Mouse (Mus musculus) layer of hippocampus, postnatal 25 days (tissue): ENCODE results near the gene Prdm2. TPM values are rescaled to one million over a fixed set of nuclear protein-coding genes. Genes with fewer than 3 reads are reported as not detected.

ENCODE experiments used
- DNase-seq, 2 experiments: peaks; one replicate each; pipeline ENCODE4 v3.0.0; 2022; ENCODE audit warnings: mixed read lengths in 2 of 2, low spot score in 1 of 2; ENCODE audit errors: extremely low spot score in 1 of 2
- microRNA-seq, 2 experiments: library from miRNA; unstranded; fragments of <30 nt; microRNA quantifications; one replicate each; pipeline ENCODE4 v1.2.0; 2021
- total RNA-seq, 2 experiments: library from RNA; stranded (reverse); gene quantifications; 2 replicates each; pipeline ENCODE4 v1.2.3; 2021

Gene Prdm2
- total RNA-seq, 2 experiments from 2014 or later, result 42.2 to 43.1 TPM

DNA sequence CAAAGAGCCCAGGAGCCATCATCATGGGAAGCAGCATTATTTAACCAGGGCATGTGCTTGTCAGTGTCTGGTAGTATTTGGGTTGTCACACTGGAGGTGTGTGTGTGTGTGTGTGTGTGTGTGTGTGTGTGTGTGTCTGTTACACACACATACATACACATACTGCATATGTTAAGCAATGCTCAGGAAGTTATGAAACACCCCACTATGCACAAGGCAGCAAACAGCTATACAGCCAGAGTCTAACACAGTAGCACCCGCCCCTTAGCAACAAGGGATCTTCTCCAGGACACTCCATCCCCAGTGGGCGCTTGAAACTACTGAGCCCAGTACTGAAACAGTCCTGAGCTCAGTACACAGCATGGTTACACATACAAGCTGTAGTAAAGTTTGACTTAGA lies 100.4 kb downstream of the Prdm2 start:
- DNase-seq, result no peak

- DNase-seq, result no peak
Observed at GRCm38 (mm10) chr4:143111872-143112271, 100.9 kb downstream of the Prdm2 start.

DNA sequence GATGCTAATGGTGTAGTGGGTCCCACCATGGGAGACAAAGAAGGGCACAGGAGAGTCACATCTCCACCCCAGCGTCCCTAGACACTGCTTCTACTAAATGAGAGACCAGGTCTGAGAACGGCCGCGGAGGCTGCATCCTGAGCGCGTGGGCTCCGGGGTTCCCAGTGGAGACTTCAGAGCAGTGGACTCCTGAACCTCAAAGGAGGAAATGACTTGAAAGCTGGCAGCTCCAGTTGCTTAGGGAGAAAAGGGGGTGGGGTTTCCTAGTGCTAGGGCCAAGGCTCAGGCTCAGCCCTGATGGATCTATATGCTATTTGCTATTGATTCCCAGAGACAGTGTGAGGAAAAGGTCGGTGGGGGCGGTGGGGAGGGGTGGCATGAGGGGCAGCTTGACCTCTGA lies 104.2 kb downstream of the Prdm2 start:
- DNase-seq, result no peak

DNA sequence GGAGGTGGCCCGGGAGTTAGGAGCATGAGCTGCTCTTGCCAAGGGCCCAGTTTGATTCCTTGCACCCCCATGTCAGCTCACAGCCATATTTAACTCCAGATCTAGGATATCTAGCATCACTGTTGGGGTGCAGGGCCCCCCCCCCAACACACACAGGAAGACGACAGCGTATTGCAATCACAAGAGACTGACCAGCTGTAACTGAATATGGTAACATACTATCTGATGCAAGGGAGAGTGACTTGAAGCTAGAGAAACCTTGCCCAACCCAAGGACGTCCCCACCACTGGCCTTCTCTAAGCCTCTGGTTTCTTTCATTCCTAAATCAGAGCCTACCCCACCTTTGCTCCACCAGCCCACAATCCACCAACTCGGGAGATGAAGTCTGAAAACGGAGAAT lies 105.8 kb downstream of the Prdm2 start:
- DNase-seq, result no peak

DNA sequence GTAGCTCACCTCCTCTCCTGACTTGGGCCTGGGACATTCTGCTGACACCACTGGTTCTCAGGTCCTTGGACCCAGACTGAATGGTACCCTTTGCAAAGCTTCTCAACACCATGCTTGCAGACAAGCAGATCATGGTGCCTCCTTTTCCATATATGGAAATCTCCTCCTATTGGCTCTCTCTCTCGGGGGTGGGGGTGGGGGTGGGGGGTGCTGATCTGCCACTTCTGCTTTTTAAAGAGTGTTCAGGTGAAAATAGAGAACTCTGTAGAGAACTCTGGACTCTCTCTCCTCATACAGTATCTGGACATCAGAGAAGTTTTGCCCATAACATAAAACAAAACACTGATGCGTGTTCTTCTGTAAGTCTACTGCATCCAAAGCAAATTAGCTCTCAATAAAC lies 106.2 kb downstream of the Prdm2 start:
- no peak for DNase-seq

- DNase-seq, result no peak
Observed at GRCm38 (mm10) chr4:143104739-143105138, 108.1 kb downstream of the Prdm2 start.

- no peak for DNase-seq
Observed at GRCm38 (mm10) chr4:143103811-143104210, 109.0 kb downstream of the Prdm2 start.

GRCm38 (mm10) chr4:143100157-143100556 lies 112.6 kb downstream of the Prdm2 start:
- DNase-seq, result no peak

DNA sequence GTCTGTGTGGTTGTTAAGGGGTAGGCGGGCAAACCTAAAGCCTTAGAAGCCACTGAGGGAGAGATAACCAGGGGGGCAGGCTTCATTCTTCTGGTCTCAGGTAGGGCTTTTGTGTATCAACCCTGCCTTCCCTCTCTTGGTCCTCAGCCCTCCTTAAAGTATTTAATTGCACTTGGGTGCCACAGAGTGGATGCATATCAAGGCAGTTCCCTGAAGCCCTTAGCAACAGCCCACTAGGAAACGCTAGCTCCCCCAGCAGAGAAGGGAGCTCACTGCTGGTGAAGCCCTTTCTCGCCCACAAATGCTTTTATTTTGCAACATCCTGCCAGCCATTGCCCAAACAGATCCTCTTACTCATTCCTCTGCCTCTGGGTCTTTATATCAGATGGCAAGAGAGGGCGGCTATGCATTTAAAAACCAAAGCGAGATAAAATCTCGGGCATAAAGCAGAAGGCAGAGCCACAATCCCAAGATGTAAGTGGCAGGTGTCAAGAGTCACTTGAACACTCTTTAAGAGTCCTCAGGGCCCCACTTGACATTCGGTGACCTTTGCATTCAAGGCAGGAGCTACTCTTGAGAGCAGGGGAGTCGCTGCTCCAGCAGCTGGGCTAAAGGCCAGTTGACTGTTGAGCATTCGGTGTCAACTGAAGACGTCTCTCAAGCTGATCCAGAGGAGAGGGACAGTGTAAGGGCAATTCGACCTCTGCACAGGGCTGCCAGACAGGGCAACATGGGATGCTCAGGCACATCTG lies 113.3 kb downstream of the Prdm2 start:
- DNase-seq, result no peak

DNA sequence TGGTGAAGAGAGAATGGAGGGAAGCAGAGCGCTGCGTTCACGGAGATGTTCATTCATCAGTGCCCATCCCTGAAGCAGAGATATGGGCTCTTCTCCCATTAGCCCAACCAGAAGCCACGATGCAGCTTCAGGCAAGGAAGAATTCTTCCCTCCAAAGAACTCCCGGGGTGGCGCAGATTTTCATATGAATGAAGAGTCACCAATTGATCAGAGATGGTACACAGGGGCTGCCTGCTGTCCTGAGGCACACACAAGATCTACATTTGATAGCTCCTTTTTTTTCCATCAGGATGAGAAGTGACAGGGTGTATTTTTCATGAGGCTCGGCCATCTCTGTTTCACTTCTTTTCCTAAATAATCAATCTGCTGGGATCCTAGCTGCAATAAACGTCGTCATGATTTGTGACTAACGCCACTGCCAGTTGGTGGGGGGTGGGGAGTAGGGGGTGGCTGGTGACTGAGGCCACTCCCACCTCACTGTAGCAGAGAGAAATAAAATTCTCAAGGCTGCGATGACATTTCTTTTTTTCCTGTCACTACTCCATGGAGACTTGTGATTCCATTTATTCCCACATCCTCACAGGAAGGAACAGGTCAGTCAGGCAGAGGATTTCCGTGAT lies 120.6 kb downstream of the Prdm2 start:
- no peak for DNase-seq

- DNase-seq, result no peak
Observed at GRCm38 (mm10) chr4:143090551-143090950, 122.2 kb downstream of the Prdm2 start.

DNA sequence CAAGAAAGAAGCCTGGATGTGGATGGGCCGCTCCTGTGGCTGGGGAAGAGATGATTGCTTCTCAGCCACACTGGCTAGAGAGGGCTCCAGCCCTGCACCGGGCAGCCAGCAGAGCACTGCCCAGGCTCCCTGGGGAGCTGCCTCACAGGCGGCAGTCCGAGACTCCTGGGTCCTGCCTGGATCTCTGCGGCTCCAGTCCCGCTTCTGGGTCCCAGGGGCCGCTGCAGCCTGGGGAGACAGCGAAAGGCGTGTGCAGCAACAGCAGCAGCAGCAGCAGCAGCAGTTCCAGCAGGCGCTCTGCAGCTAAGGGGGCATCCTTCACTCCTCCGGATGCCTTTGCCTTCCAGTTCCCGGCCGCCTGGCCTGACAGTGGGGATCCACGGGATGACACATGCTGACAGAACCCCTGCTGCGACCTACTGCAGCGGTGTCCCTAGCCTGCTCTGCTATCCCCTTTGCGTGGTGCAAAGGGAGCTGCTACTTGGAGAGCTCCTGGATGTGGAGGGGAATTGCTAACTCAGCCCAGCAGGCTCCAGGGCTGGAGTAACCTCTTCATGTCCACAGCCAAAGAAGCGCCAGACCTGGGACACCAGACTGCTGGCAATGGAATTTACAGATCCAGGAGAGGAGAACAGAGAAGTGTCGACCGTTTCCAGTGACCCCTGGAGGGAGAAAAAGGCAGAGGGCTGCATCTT lies 138.6 kb downstream of the Prdm2 start:
- peak in 1 of 2 experiments; percentile 3 for DNase-seq

DNA sequence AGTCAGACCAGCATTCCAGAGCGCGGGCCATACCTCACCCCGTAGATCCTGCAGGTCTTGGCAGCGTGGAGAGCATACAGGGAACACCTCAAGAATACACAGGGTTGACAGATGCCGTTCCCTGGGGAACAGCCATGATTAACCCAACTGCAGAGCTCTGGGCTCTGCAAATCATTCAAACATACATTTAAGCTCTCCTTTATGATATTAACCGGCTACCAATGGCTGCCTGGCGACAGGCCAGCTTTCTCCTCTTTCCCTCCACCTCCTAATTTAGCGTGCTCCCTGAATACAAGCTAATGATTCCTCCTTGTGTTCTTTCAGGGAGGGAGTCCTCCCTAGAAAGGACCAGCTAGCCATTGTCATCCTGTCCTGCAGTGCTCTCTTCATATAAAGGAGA lies 141.0 kb downstream of the Prdm2 start:
- DNase-seq, result no peak

DNA sequence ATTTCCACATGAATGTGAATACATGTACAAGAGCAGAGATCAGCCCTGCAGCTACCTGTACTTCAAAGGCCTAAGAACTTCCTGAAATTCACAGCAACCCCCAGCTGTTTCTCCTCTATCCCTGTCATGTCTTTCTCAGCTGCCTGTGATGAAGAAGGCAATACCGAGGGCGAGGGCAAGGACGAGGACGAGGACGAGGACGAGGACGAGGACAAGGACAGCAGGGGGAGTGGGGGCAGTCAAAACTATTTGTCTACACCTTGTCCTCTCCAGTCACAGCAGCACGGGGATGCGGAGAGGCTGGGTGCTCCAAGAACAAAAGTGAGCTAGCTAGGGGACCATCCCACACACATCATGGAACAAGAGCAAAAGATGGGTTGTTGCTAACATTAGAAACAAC lies 145.8 kb downstream of the Prdm2 start:
- DNase-seq, result no peak

DNA sequence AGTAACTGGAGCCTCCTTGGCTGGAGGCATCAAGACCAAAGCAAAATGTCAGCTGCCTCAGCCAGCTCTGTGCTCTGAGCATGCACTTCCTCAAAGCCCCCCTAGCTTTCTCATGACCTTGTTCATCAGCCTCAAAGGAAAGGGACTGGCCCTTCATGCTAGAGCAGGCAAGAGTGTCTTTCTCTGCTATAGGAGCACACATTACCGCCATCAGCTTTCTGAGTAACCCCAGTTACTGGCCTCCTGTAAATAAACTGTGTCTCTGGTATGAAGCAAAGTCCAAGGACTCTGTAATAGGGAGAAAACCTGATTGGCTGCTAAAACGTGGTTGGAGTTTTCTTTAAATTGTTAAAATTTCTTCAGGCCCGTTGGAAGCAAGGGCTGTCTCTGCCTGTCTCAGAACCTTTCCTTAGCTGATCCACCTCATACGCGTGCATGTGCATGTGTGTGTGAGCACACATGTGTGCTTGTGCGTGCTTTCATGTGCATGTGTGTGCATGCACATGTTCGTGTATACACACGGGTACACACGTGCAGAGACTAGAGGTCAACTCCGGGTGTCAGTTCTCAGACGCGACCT lies 153.9 kb downstream of the Prdm2 start:
- DNase-seq, result no peak

Small RNAs within 50 kb of the gene (microRNA-seq; reads per million reads assigned to microRNA genes)
- 1.4 to 1.7 reads per million in 2 experiments for gene Mir7021

Other genes with a start within 250 kb of the Prdm2 start
- 10 to 100 TPM; 16.4 to 19.5 TPM for gene Pdpn, start 86.6 kb upstream of the Prdm2 start, total RNA-seq
- 1 to 10 TPM in 1 of 2 experiments, under 1 TPM in 1; 0.91 to 1.1 TPM for gene Lrrc38, start 136.8 kb upstream of the Prdm2 start, total RNA-seq
- not detected for gene Pramel1, start 181.4 kb upstream of the Prdm2 start, total RNA-seq
- gene Pramef8, start 199.4 kb upstream of the Prdm2 start, total RNA-seq, result 10 to 100 TPM; 10.8 to 11.6 TPM
- gene Oog4, start 237.3 kb upstream of the Prdm2 start, total RNA-seq, result not detected